Mouse (Mus musculus) layer of hippocampus, adult 8-10 months (tissue): Measurements from ENCODE around the gene Clec16a. TPM values are rescaled to one million over a fixed set of nuclear protein-coding genes. Genes with fewer than 3 reads are reported as not detected.

Source experiments
- DNase-seq, 2 experiments: peaks; one replicate each; pipeline ENCODE4 v3.0.0; 2022; ENCODE audit warnings: low spot score in 2 of 2
- total RNA-seq, 4 experiments: library from RNA; stranded (reverse); gene quantifications; 2 replicates each; pipeline ENCODE4 v1.2.4; 2022

The Clec16a gene
- total RNA-seq, 4 experiments from 2014 or later, result 85.2 to 99.0 (median 92.5) TPM

DNA sequence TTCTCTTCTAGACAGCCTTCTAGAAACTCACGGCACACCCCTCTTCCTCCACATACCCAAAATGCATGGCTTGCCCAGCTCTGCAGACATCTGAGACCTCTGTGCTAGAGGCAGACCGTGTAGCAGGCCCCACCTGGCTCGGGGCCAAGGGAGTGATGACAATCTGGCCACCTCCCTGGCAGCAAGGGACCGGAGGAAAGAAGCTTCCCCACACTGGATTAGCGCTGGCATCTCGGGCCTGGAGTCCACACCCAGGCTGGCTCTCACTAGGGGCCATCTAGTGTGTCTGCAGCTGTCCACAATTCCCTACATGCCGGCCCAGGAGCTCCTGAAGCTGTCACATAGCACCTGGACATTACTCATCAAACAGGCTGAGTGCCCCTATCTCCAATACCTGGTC lies 10.6 kb upstream of the Clec16a start:
- DNase-seq, result no peak

DNA sequence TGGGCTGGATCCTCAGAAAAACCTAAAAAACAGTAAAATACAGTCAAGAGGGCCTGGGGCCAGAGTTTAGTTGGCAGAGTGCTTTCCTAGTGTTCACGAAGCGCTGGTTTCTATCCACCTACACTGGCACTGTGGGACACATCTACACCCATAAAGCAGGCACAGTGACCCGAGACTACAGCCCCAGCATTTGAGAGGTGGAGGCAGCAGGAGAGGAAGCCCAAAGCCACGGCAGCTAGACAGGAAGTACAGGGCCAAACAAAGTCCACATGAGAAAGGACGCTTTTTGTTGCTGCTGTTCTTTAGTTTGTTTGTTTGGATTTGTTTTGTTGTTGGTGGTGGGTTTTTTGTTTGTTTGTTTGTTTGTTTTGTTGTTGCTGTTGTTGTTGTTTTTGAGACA lies 8.8 kb upstream of the Clec16a start:
- no peak for DNase-seq

DNA sequence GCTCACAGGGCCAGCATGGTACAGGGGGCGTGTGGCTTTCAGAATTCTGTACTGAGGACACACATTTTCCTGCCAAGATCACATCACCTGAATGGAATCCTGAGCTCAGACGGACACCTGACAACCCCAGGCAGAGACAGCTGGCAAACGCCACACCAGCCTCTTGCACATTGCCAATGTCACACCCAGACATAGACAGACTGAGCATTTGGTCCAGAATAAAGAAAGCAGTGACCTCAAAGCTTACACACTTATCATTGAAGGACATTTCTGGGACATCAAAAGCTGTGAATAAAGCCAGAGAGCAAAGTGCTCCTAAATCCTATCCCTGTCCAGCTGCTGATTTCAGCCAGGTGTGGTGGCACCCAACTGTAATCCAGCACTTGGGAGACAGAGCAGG lies 8.2 kb upstream of the Clec16a start:
- no peak for DNase-seq

DNA sequence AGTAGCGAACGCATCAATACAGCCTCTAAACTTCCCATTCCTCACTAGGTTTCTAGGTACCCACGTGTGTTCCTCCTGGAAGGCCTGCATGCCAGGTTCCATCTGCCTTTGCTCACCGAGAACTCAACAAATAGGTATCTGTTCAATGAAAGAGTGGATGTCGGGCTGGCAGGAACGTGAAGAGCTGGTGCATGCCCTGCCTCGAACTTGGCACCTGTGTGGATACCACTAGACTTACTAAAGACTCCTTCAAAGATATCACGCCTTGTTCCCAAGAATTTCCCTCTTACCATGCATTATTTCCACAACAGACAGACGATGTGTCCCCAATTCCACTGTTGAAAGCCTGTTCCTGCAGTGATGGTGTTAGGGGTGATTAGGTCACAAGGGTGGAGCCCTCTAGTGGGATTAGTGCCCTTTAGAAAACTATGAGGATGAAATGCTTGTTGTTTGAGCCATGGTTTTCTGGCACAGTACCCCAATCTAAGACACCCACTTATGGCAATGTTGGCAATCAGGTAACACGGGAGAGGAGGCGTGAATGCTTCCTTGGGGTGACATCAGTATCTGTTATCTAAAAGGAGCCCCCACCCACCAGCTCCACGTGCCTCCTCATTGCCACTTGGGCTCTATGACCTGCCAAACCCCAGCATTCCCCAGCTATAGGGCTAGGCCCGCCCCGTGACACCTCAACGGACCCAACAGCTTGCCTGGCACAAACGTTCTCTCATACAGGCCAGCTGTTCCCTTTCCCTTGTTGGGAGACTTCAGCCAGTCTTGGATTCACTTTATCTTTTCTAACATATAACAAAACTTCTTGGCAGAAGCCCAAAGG lies 4.2 kb upstream of the Clec16a start:
- no peak for DNase-seq

DNA sequence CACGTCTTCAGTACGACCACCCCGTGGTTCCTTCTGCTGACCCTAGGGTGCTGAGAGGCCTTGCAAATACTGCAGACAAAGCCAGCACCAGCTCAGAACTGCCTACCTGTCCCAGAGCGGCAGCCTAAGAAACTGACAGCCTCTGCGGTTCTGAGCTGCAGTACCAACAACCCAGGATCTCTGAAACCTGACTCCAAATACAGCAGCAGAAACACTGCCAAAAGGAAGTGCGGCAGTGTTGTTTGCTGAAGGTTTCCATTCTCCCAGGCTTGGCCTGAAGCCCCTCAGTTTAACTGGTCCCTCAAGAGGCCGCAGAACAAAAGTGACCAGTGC lies 3.6 kb upstream of the Clec16a start:
- no peak for DNase-seq

DNA sequence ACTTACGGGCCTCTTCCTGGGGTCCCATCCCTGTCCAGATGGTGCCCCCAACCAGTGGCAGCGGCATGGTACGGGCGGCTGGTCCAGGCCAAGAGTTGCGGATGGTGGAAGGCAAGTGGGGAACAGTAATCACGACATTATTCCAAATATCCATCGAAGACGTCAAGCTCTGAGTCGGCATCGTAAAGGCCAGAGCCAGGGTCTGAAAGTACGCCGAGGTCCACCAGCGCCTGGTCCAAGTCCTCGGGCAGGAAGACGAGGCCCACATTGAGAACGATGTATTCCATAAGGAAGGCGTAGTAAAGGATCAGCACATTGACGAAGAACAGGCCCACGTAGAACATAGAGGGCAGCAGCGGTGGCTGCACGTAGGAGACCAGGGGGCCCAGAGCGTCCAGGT lies 2.9 kb upstream of the Clec16a start:
- peak in 1 of 2 experiments; percentile 30 for DNase-seq

DNA sequence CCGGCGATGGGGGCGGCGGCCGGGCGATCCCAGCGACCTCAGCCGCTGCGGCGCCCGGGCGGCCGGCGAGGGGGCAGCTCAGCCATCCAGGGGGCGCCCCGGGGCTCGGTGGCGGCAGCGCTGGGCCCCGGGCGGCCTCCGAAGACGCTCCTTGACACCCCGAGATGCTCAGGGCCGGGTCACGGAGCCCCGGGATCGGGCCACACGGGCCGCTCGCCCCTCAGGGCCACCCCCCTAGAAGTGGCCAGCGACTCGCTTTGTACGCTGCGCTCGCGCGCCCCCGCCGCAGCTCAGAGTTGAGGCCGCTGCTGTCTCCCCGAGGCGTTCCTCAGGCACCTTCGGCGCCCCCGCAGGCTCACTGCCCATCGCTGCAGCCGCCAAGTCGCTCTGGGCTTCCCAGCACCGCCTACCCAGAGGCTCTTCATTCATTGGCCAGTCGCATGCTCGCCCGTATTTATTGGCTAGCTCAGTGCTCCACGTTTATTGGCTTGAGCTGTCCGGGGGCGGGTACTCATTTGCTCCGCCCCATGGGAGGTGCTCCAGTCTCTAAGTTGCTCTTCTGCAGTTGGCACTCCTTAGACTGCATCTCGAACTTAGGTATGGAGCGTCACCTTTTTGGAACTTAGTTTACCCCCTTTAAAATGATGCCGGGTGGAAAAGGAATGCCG lies 2.3 kb upstream of the Clec16a start, which contains the start of gene Dexi:
Gene Dexi (minus strand): TSS at position 357 of the 668 bp plus-strand sequence.
- DNase-seq, result peak; percentile 96

DNA sequence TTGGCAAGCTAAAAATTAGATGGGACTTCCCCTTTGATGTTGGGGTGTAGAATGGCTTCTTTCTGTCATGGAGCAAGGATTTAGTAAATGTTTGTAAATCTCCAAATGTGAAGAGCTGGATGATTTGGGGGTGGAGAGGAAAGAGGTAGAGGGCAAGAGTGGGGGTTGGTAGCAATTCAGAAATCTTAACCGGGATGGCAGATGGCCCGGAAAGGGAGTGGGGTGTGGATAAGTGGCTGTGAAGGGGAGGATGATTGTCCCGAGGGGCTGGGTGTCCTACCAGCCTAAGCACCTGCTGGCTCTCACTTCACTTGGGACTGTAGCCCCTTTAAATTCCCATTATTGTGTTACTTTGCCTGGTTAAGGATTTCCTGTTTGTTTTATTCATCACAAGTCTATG lies 1.7 kb downstream of the Clec16a start:
- DNase-seq, result no peak

DNA sequence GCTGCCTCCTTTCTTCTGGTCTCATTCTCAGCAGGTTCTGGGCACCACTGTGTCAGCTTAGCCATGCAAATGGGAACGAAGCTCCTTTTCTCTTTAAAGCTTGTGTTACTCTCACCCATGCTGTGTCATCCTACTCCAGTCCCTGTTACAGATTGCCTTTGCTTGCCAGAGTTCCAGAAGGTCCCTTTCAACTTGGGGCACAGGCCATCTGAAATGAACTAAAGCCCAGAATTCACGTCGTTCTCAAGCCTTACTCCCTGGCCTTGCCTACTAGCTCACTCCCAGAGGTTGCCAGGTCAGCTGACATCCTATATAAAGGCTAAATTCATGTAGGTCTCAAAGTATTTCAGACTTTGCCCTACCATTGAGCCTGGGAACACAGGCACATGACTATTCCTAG lies 3.8 kb downstream of the Clec16a start:
- no peak for DNase-seq

DNA sequence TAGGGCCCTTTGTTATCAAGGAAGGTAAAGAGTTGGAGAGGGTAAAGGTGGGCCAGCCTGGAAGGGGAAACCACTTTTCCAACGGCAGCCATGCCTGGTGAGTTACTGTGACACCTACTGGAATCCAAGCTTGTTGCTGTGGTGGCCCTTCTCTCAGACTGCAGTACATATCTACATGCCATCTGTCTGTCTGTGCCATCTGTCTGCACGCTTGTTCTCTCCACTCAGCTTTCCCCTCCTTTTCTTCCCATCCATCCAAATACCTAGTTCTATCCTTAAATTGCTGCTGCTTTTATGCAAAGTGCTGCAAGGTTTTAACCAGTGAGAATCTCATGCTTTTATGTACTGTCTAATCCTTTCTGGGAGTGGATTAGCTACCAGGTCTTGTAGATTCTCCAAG lies 4.5 kb downstream of the Clec16a start:
- peak; percentile 57 to 70 for DNase-seq

DNA sequence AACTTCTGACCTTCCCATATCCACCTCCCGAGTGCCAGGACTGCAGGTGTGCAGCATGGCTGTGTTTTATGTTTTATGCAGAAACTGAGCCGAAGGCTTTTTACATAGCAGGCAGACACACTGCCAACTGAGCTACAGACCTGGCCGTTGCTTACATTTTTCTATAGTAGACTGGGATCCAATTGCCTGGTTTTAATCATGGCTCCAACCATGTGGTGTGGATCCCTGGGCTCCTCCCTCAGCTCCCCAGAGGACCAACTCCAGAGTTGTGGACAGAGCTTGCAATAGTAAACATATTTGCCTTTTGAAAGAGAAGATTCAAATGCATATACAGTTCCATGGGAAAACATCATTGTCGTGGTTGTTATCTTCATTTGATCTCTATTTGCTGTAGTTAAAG lies 6.5 kb downstream of the Clec16a start:
- no peak for DNase-seq

DNA sequence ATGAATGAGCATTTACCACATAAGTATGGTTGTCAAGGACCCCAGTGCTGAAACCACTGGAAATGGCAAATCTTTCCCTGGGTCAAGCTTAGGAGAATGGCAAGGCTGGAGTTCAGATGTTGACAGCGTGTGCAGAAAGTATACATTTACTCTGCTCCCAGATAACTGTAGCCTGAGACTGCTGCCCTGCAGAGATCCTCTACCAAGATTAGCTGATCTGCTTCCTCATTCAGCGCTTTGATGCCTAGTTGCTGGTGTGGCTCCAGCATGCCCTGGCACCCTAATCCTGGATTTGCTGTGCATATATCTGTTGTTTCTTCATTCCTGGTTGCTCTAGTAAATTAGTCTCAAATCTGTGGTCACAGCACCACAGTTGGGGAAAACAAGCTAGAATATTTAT lies 8.7 kb downstream of the Clec16a start:
- no peak for DNase-seq

DNA sequence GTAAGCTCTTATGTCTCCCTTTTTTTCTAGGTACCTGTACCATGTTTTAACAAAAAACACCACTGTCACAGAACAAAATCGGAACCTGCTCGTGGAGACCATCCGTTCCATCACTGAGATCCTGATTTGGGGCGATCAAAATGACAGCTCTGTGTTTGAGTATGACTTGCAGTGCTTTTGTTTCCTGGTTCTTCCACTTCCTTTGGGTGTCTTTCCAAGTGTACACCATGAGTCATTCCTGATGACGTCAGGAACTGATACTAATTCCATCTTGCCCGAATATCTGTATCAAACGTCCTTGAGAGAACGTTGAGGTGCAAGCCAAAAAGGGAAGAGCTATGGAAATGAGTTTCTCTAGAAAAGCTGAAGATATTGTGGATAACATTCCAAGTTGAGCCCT lies 14.9 kb downstream of the Clec16a start:
- DNase-seq, result no peak

DNA sequence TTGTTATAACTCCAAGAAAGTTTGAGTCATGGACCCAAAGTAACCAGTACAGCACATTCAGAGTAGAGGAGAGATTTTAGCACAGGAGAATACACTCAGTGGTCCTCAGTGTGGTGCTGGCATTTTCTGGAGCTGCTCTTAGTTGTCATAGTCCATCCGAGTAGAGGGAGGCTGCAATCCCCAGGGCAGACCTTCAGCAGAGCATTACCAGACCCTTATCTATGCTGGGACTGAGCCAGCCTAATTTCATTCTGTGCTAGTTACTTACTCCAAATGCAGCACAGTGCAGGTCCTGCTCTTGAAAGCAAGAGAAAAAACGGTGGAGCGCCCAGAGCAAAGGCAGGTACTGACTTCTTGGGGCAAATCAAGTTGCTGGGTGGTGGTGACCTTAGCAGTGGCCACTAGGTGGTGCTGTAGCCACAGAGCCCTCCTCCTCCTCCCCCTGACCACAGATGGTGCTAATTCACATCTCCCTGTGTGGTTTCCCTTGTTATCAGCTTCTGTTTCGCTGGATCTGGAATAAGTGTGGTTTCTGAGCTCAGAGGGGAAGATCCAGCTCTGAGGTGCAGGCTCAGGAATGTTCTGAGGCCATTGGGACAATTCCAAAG lies 20.2 kb downstream of the Clec16a start:
- peak; percentile 57 to 69 for DNase-seq

DNA sequence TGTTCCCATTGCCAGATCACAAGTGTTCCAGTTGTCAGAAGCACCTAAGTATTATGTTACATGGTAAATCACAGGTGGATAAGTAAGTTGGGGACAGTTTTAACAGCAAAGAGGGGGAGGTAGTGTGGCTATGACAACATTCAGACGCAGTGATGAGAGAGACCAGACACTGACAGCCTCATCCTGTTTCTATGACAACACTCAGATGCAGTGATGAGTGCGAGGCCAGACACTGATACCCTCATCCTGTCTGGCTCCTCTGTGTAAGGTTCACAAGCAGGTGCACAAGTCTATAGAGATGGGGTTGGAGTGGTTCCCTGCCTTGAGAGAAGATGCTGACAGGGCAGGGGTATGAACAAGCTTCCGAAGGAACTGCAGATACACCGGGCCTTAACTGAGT lies 22.0 kb downstream of the Clec16a start:
- no peak for DNase-seq

DNA sequence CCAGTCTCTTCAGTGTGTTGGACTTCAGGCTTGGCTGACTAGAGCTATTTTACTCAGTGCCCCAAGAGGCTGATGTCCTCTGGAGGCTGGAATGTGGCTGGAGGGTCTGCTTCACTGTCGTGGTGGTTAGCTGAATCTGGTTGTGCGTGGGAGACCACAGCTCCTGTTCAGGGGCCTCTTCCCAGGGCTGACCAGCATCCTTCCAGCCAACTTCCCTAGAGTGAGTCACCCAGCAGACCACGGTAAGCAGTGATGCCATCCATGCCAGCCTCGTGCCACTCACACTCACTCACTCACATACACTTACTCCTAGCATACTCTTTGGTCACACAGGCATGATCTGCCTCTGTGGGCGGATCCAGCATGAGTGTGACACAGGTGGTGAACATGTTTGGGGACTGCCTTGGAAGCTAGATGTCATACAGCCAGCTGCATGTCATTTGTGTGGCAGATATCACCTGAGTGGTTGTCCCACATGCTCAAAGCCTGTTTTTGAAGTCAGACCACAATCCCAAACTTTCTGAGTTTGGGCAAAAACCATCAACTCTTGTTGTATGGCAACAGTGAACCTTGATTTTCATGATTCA lies 24.8 kb downstream of the Clec16a start:
- DNase-seq, result no peak

DNA sequence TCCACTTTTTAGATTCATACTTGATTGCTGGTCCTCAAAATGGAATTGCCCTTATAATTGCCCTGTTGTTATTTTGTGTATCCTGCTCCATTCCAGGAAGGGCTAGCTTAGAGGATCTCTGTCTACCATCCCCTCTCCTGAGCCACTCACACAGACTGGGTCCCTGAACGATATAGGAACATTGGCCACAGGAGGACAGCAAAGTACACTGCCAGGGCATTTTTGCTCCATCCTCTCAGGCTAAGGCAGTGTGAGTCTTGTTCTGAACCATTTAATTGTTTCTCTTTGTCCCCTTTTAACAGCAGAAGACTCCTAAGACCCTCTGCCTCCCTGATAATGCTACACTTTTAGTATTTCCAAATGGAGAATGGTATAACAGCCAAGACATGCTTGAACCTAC lies 25.6 kb downstream of the Clec16a start:
- DNase-seq, result peak in 1 of 2 experiments; percentile 60

DNA sequence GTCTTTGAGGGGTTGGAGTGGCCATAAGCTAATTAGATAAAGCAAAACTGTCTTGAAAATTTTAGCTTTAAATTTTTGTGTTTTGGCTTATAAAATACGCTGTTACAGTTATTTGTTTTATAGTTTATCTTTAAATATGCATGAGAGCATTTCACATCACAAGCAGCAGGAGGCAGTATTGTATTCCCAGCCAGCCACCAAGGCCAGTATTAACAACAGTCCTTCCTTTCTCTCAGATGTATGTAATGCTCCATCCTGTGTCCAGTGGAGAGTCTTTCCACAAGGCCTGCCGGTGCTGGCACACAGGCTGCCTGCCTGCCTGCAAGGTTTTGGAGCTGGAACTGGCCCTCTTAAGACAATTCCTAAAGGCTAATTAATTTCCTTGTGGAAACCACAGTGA lies 26.7 kb downstream of the Clec16a start:
- DNase-seq, result no peak

DNA sequence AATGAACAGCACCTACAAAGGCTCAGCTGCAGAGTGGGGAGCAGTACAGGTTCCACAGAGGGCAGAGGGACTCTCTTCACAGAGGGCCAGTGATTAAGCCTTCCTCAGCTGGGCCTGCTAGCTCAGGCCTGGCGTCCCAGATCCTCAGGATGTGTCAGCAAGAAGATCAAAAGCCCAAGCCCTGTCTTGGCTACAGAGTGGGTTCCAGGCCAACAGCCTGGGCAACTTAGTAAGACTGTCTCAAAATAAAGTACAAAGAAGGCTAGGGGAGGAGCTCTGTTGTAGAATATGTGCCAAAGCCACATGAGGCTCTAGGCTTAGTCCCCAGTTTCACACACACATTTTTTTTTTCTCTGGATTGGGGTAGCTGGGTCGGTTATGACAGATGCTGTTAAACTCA lies 29.8 kb downstream of the Clec16a start:
- no peak for DNase-seq

DNA sequence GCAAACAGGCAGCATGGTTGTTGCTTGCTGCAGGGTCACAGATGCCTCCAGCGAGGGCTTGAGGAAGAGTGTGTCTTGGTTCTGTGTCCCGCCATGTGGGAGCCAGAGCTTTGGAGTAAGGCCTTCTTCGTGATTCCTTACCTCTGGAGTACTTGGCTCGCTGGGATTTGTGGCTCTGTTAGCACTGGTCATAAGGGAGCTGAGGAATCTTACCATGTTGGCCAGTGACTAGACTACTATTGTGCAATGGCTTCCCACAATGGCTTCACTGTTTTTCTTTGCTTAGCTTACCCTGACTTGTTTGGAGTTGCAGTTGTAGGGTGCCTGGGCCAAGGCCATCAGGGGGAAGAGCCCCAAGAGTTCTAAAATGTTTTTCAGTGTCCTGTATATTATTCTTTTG lies 30.8 kb downstream of the Clec16a start:
- no peak for DNase-seq

DNA sequence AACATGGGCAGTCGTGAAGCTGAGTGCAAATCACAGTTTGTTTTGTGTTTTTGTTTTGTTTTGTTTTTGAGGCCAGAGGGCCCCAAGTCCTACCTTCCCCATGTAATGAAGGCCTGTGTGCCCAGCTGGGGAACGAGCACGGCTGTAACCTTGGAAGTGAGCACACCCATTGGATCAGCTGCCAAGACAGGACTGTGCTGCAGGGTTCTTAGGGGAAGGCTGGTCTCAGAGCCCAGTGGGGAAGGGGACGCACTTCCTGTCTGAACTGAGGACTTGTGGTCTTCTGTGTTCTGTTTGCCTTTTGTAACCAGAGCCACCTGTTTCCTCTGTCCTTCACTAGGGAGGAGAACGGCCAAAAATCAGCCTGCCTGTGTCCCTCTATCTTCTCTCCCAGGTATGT lies 32.4 kb downstream of the Clec16a start:
- no peak for DNase-seq

DNA sequence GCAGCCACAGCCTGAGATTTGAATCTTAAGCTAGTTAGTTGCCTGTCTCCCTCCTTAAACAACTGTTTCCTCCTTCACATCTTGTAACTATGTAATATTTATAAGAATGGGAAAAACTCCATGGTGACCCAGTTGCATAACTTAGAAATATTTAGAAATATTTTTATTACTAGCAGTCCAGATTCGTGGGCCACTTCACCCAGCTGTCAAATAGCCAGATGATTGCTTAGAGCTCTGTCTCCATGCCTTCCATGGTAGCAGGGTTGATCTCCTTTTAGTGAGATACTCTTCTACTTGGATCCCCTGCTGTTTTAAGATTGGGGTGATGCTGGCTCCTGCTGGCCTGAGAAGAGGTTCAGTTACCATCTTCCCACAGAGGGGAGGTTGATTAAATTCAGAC lies 33.2 kb downstream of the Clec16a start:
- DNase-seq, result no peak
